Mouse (Mus musculus) mammary gland, adult 2 months (tissue): ENCODE results near the gene Eml2. TPM values are rescaled to one million over a fixed set of nuclear protein-coding genes. Genes with fewer than 3 reads are reported as not detected.

Source experiments
- polyA plus RNA-seq: library from polyadenylated mRNA; depleted of rRNA; stranded (reverse); fragments of >200 nt; gene quantifications from 2 replicates; pipeline ENCODE4 v1.2.3, GENCODE M21; 2012; ENCODE audit warnings: low replicate concordance; rRNA removed

The Eml2 gene
- 40.4 and 52.1 TPM in 2 replicates for polyA plus RNA-seq

GRCm38 (mm10) chr7:19175708-19176515 is at the start of gene Eml2:
Eml2 (plus strand) TSS chr7:19176421.

GRCm38 (mm10) chr7:19148875-19149541 is 27.2 kb upstream of the Eml2 start, which contains the start of gene Qpctl:
Qpctl (minus strand) TSS chr7:19149291.

GRCm38 (mm10) chr7:19149626-19150025 is 26.6 kb upstream of the Eml2 start, which contains the start of gene Snrpd2:
Snrpd2 (plus strand) TSS chr7:19149722.

GRCm38 (mm10) chr7:19165656-19166423 is 10.4 kb upstream of the Eml2 start, which contains the start of gene Gipr:
Gipr (minus strand) TSS chr7:19166127.

GRCm38 (mm10) chr7:19211996-19212755 is 36.0 kb downstream of the Eml2 start, which contains the start of gene Gpr4:
Gpr4 (plus strand) TSS chr7:19212538.

GRCm38 (mm10) chr7:19227883-19228792 is 51.9 kb downstream of the Eml2 start, which contains the start of gene Opa3:
Opa3 (plus strand) TSS chr7:19228334.

Other genes starting within 250 kb of the Eml2 start
- gene Nanos2, start 189.0 kb upstream of the Eml2 start, polyA plus RNA-seq, result 0.11 TPM in 1 of 2 replicates, not detected in the other
- gene Mypop, start 185.2 kb upstream of the Eml2 start, polyA plus RNA-seq, result 8.8 and 14.6 TPM in 2 replicates
- 23.1 and 50.9 TPM in 2 replicates for gene Irf2bp1, start 172.4 kb upstream of the Eml2 start, polyA plus RNA-seq
- gene Foxa3, start 152.9 kb upstream of the Eml2 start, polyA plus RNA-seq, result 0.13 and 0.27 TPM in 2 replicates
- 71.7 and 98.5 TPM in 2 replicates for gene Sympk, start 152.0 kb upstream of the Eml2 start, polyA plus RNA-seq
- not detected in 2 replicates for gene Rsph6a, start 121.7 kb upstream of the Eml2 start, polyA plus RNA-seq
- gene Dmwd, start 100.2 kb upstream of the Eml2 start, polyA plus RNA-seq, result 64.7 and 84.3 TPM in 2 replicates
- 287 and 339 TPM in 2 replicates for gene Dmpk, start 92.6 kb upstream of the Eml2 start, polyA plus RNA-seq
- 42.9 and 52.4 TPM in 2 replicates for gene Six5, start 81.8 kb upstream of the Eml2 start, polyA plus RNA-seq
- gene Gm4969, start 58.1 kb upstream of the Eml2 start, polyA plus RNA-seq, result not detected in 2 replicates
- gene Fbxo46, start 56.6 kb upstream of the Eml2 start, polyA plus RNA-seq, result 9.6 and 18.2 TPM in 2 replicates
- 17.8 and 20.1 TPM in 2 replicates for gene Qpctl, start 27.1 kb upstream of the Eml2 start, polyA plus RNA-seq
- 11.0 and 13.8 TPM in 2 replicates for gene Snrpd2, start 26.7 kb upstream of the Eml2 start, polyA plus RNA-seq
- 3.8 and 4.0 TPM in 2 replicates for gene Gipr, start 10.3 kb upstream of the Eml2 start, polyA plus RNA-seq
- gene Gpr4, start 36.1 kb downstream of the Eml2 start, polyA plus RNA-seq, result 23.4 and 23.5 TPM in 2 replicates
- gene Opa3, start 51.9 kb downstream of the Eml2 start, polyA plus RNA-seq, result 33.0 and 51.8 TPM in 2 replicates
- gene Vasp, start 95.4 kb downstream of the Eml2 start, polyA plus RNA-seq, result 142 and 310 TPM in 2 replicates
- gene Ppm1n, start 103.6 kb downstream of the Eml2 start, polyA plus RNA-seq, result 0.14 and 0.86 TPM in 2 replicates
- gene Rtn2, start 106.2 kb downstream of the Eml2 start, polyA plus RNA-seq, result 32.4 and 736 TPM in 2 replicates
- gene Fosb, start 133.6 kb downstream of the Eml2 start, polyA plus RNA-seq, result 1.2 and 2.0 TPM in 2 replicates
- 46.3 and 50.7 TPM in 2 replicates for gene Ercc1, start 168.4 kb downstream of the Eml2 start, polyA plus RNA-seq
- 5.5 and 10.6 TPM in 2 replicates for gene Cd3eap, start 183.1 kb downstream of the Eml2 start, polyA plus RNA-seq
- 16.4 and 27.3 TPM in 2 replicates for gene Ppp1r13l, start 183.3 kb downstream of the Eml2 start, polyA plus RNA-seq
- 60.3 and 79.1 TPM in 2 replicates for gene Ercc2, start 205.6 kb downstream of the Eml2 start, polyA plus RNA-seq
- 19.3 and 27.9 TPM in 2 replicates for gene Klc3, start 227.7 kb downstream of the Eml2 start, polyA plus RNA-seq
- gene Ckm, start 228.4 kb downstream of the Eml2 start, polyA plus RNA-seq, result 3.1 and 13,480 TPM in 2 replicates